Mouse (Mus musculus) left cerebral cortex, adult 11 months (tissue): ENCODE data around the gene Klhl6.
"Not testable (repeated sequence)": the region's sequence is repeated elsewhere in the genome, so short reads cannot be mapped to it uniquely, and the experiment has no call there.

Source experiments
- DNase-seq: peaks from one replicate; pipeline ENCODE4 v3.0.0; 2022; ENCODE audit warnings: low spot score

The Klhl6 gene

GRCm38 (mm10) chr16:19982537-19983257 is at the start of gene Klhl6:
Klhl6 (minus strand) TSS chr16:19983037.
- DNase-seq, result no peak

- not testable (repeated sequence) for DNase-seq
Observed at GRCm38 (mm10) chr16:20027241-20027640, 44.4 kb upstream of the Klhl6 start.

GRCm38 (mm10) chr16:20022821-20023220 is 40.0 kb upstream of the Klhl6 start:
- DNase-seq, result no peak

- DNase-seq, result no peak
Observed at GRCm38 (mm10) chr16:20021848-20022247, 39.0 kb upstream of the Klhl6 start.

GRCm38 (mm10) chr16:20012647-20013046 is 29.8 kb upstream of the Klhl6 start:
- DNase-seq, result no peak

- DNase-seq, result no peak
Observed at GRCm38 (mm10) chr16:20006066-20006465, 23.2 kb upstream of the Klhl6 start.

- DNase-seq, result not testable (repeated sequence)
Observed at GRCm38 (mm10) chr16:20000286-20000685, 17.4 kb upstream of the Klhl6 start.

GRCm38 (mm10) chr16:19997616-19998015 is 14.8 kb upstream of the Klhl6 start:
- no peak for DNase-seq

- DNase-seq, result not testable (repeated sequence)
Observed at GRCm38 (mm10) chr16:19996913-19997312, 14.1 kb upstream of the Klhl6 start.

- no peak for DNase-seq
Observed at GRCm38 (mm10) chr16:19995818-19996217, 13.0 kb upstream of the Klhl6 start.

- DNase-seq, result no peak
Observed at GRCm38 (mm10) chr16:19993278-19993677, 10.4 kb upstream of the Klhl6 start.

GRCm38 (mm10) chr16:19990536-19990935 is 7.7 kb upstream of the Klhl6 start:
- DNase-seq, result no peak

- DNase-seq, result no peak
Observed at GRCm38 (mm10) chr16:19987589-19987988, 4.8 kb upstream of the Klhl6 start.

GRCm38 (mm10) chr16:19984884-19985643 is 2.2 kb upstream of the Klhl6 start:
- no peak for DNase-seq

- DNase-seq, result no peak
Observed at GRCm38 (mm10) chr16:19983559-19983958, 722 bp upstream of the Klhl6 start.

GRCm38 (mm10) chr16:19981684-19982083 is 1.2 kb downstream of the Klhl6 start:
- DNase-seq, result no peak

GRCm38 (mm10) chr16:19981006-19981405 is 1.8 kb downstream of the Klhl6 start:
- DNase-seq, result no peak

- no peak for DNase-seq
Observed at GRCm38 (mm10) chr16:19979755-19980154, 3.1 kb downstream of the Klhl6 start.

- no peak for DNase-seq
Observed at GRCm38 (mm10) chr16:19977282-19977681, 5.6 kb downstream of the Klhl6 start.

- DNase-seq, result no peak
Observed at GRCm38 (mm10) chr16:19976825-19977224, 6.0 kb downstream of the Klhl6 start.

GRCm38 (mm10) chr16:19975432-19975831 is 7.4 kb downstream of the Klhl6 start:
- no peak for DNase-seq

- DNase-seq, result no peak
Observed at GRCm38 (mm10) chr16:19973480-19973879, 9.4 kb downstream of the Klhl6 start.

GRCm38 (mm10) chr16:19972736-19973350 is 10.0 kb downstream of the Klhl6 start:
- no peak for DNase-seq
